Mouse (Mus musculus) ES-Bruce4 (cell line): ENCODE measurements at regions not wholly inside any gene's neighbourhood (a gene's known extent, or its start where the extent isn't known, plus 50 kb on each side); places are given as distances from the start of the nearest gene placed in this dataset.
A peak's percentile ranks its signal among the peaks of the same experiment; 100 is the strongest.

Experiments
- CTCF ChIP-seq: IDR thresholded peaks from one replicate; pipeline ENCODE4 v1.8.1; 2011; ENCODE audit warnings: low read depth, low read length
- EP300 ChIP-seq: IDR thresholded peaks from 2 replicates; pipeline ENCODE4 v1.6.1; 2011; ENCODE audit warnings: low read depth, low read length; ENCODE audit not compliant: insufficient read depth

- TF ChIP-seq EP300 (0 out of 2 replicates have a peak, but pooled peaks have one; percentile 53), CTCF (no peak)
Observed at GRCm38 (mm10) chr8:109012655-109013054, 481.2 kb upstream of the Pmfbp1 start.
